Mouse (Mus musculus) heart, postnatal 0 days (tissue): Measurements from ENCODE around the gene Psmd14.

Experiments used
- CTCF ChIP-seq: IDR thresholded peaks from 2 replicates; pipeline ENCODE4 v1.5.1; 2016; ENCODE audit warnings: antibody characterized with exemption, control low read depth, low read depth
- EP300 ChIP-seq: IDR thresholded peaks from 2 replicates; pipeline ENCODE4 v1.6.1; 2016; ENCODE audit warnings: antibody characterized with exemption, low read depth

DNA sequence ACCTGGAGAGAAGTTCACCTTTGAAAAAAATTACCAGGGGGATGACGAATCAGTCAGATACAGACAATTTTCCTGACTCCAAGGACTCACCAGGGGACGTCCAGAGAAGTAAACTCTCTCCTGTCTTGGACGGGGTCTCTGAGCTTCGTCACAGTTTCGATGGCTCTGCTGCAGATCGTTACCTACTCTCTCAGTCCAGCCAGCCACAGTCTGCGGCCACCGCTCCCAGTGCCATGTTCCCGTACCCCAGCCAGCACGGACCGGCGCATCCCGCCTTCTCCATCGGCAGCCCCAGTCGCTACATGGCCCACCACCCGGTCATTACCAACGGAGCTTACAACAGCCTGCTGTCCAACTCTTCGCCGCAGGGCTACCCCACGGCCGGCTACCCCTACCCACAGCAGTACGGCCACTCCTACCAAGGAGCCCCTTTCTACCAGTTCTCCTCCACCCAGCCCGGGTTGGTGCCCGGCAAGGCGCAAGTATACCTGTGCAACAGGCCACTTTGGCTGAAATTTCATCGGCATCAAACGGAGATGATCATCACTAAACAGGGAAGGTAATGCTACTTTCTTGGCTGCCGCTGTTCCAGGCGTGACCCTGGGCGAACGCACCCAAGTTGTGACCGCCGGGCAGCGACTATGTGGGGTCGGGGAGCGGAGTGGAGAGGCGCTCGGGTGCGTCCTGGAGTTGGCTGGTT is 93.5 kb downstream of the Psmd14 start:
- TF ChIP-seq CTCF = no peak
- no peak for TF ChIP-seq EP300
